Mouse (Mus musculus) midbrain, embryonic 16.5 days (tissue): ENCODE data around the gene Cstad. TPM values are rescaled to one million over a fixed set of nuclear protein-coding genes. Genes with fewer than 3 reads are reported as not detected.

Experiments
- ATAC-seq: fragments of 200-750 bp; cut with Nextera tagmentation; 2 replicates; pipeline ENCODE4 v1.8.0; 2017; ENCODE audit warnings: moderate TSS enrichment
- H3K27ac ChIP-seq: fragments of 300-500 bp; sonication (generic); 2 replicates; pipeline ENCODE4 v1.5.1; 2014; ENCODE audit warnings: mild to moderate bottlenecking, low read length, mixed read lengths
- H3K27me3 ChIP-seq: fragments of 300-500 bp; sonication (generic); 2 replicates; pipeline ENCODE4 v1.6.1; 2014; ENCODE audit warnings: low read depth, low read length, mixed read lengths; ENCODE audit not compliant: control insufficient read depth, insufficient read depth
- H3K36me3 ChIP-seq: fragments of 300-500 bp; sonication (generic); 2 replicates; pipeline ENCODE4 v1.6.1; 2014; ENCODE audit warnings: mild to moderate bottlenecking, low read length, moderate library complexity, mixed read lengths; ENCODE audit not compliant: control insufficient read depth, insufficient read depth
- H3K4me1 ChIP-seq: fragments of 300-500 bp; sonication (generic); 2 replicates; pipeline ENCODE4 v1.6.1; 2014; ENCODE audit warnings: mild to moderate bottlenecking, low read length, mixed read lengths; ENCODE audit not compliant: control insufficient read depth, insufficient read depth
- H3K4me2 ChIP-seq: fragments of 300-500 bp; sonication (generic); 2 replicates; pipeline ENCODE4 v1.6.1; 2014; ENCODE audit warnings: mild to moderate bottlenecking, low read length, mixed read lengths
- H3K4me3 ChIP-seq: fragments of 300-500 bp; sonication (generic); 2 replicates; pipeline ENCODE4 v1.5.1; 2014; ENCODE audit warnings: low read depth, mild to moderate bottlenecking, low read length, moderate library complexity, mixed read lengths
- H3K9ac ChIP-seq: fragments of 300-500 bp; sonication (generic); 2 replicates; pipeline ENCODE4 v1.6.1; 2014; ENCODE audit warnings: low read depth, low read length, mixed read lengths
- H3K9me3 ChIP-seq: fragments of 300-500 bp; sonication (generic); replicated peaks from 2 replicates; pipeline ENCODE4 v1.6.1; 2014; ENCODE audit warnings: mild to moderate bottlenecking, low read length, mixed read lengths; ENCODE audit not compliant: control insufficient read depth, poor library complexity, severe bottlenecking
- WGBS: fragments of 180-500 bp; shearing (Covaris S2); extraction: QIAGEN DNeasy Blood & Tissue Kit; methylation state at CpG from one replicate; pipeline ENCODE4 v1.1.7; 2014; 5-methylcytosine and 5-hydroxymethylcytosine counted together
- polyA plus RNA-seq: library from polyadenylated mRNA; unstranded; fragments of >200 nt; fragmentation: Nextera tagmentation; extraction: Ambion mirVana; gene quantifications from 2 replicates; pipeline ENCODE4 v1.2.1, GENCODE M21; 2015

Gene Cstad
- polyA plus RNA-seq, 1 experiment from 2014 or later = 0.62 TPM

DNA sequence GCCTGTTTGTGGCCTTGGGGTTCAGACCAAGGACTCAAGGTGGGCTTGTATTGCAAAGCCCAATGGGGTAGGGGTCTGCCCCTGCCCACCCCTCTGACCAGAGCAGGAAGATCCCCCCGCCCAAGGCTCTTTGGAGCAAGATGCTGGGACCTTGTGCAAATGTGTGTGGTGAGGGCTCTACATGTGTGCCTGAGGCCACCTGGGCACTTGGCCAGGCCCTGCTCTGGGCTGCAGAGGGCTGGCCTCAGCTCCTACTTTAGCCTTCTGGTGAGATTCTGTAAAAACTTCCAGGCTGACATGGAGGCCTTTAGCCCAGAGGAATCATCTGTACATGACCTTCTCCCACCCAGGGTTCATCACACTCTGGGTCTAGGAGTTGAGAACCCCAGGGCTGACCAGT, 35.3 kb upstream of the Cstad start:
- H3K4me2 ChIP-seq = no peak overlapping the region
- H3K4me3 ChIP-seq = no peak overlapping the region
- H3K4me1 ChIP-seq = no peaks in the 10 kb centered on the region
- H3K9ac ChIP-seq = no peak overlapping the region
- no peaks in the 10 kb centered on the region for H3K9me3 ChIP-seq
- 88% methylated on average over 1 of the region's 1 CpGs for WGBS
- no peaks in the 10 kb centered on the region for H3K27me3 ChIP-seq
- H3K27ac ChIP-seq = no peak overlapping the region
- ATAC-seq = no peak
- H3K36me3 ChIP-seq = no peaks in the 10 kb centered on the region

DNA sequence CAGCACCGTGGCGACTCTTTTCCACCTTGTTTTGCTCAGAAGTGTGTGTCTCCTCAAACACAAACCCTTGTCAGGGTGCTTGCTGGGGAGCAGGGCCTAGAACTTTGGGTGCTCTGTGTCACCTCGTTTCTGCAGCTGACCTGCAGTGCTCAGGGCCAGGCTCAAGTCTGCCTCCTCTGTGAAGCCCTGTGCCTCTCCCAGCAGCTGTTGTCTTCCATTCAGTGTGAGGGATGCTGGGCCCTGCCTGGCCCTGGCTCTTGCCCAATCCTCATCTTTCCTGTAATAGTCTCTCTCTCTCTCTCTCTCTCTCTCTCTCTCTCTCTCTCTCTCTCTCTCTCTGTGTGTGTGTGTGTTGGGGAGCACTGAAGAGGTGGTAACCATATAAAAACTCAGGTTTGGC, 32.3 kb upstream of the Cstad start:
- Histone ChIP-seq H3K4me3 (no peak overlapping the region), H3K9me3 (no peaks in the 10 kb centered on the region), H3K36me3 (no peaks in the 10 kb centered on the region), H3K9ac (no peak overlapping the region), H3K27ac (no peak overlapping the region), H3K4me2 (no peak overlapping the region), H3K4me1 (peaks cover 8% of the 10 kb centered on the region), H3K27me3 (no peaks in the 10 kb centered on the region)
- 85% methylated on average over 3 of the region's 3 CpGs for WGBS
- no peak for ATAC-seq

DNA sequence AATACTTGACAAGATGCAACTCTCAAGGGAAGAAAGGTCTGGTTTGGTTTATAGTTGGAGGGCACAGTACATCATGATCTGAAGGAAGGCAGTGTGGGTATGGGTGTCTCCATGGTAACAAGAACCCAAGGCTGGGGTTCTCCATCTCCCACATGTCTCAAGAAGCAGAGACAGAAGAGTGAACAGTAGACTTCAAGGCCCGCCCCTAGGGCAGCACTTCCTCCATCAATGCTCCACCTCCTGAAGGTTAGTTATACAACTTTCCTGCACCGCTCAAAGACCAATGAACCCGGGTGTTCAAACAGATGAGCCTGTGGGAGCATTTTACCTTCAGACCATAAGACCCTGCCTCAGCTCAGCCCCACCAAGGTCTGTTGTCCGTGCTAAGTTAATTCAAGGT, 23.2 kb upstream of the Cstad start:
- no peak overlapping the region for H3K27ac ChIP-seq
- H3K4me3 ChIP-seq = no peak overlapping the region
- ATAC-seq = no peak
- H3K4me2 ChIP-seq = no peak overlapping the region
- 90% methylated on average over 4 of the region's 4 CpGs for WGBS
- H3K27me3 ChIP-seq = no peaks in the 10 kb centered on the region
- no peak overlapping the region for H3K9ac ChIP-seq
- peaks cover 8% of the 10 kb centered on the region for H3K4me1 ChIP-seq
- H3K9me3 ChIP-seq = no peaks in the 10 kb centered on the region
- H3K36me3 ChIP-seq = no peaks in the 10 kb centered on the region

DNA sequence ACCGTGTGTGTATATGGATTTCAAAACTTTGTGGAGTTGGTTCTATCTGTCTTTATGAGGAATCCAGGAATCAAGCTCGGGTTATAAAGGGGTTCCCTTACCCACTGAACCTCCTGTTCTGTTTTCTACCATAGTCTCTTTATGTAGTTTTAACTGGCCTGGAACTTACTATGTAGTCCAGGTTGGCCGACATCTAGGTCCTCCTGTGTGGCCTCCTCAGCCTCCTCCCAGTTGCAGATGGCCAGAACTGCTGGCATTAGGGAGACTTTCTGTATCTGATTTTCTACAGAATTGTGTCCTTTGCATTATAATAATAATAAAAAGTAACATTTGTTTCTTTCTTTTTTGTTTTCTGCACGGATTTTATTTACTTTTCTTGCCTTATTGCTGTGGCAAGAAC, 21.3 kb upstream of the Cstad start:
- no peaks in the 10 kb centered on the region for H3K36me3 ChIP-seq
- H3K27ac ChIP-seq = no peak overlapping the region
- no peaks in the 10 kb centered on the region for H3K27me3 ChIP-seq
- H3K9me3 ChIP-seq = no peaks in the 10 kb centered on the region
- no peak overlapping the region for H3K9ac ChIP-seq
- no peak overlapping the region for H3K4me3 ChIP-seq
- H3K4me2 ChIP-seq = no peak overlapping the region
- H3K4me1 ChIP-seq = no peaks in the 10 kb centered on the region
- WGBS = 86% methylated on average over 4 of the region's 4 CpGs
- ATAC-seq = no peak

DNA sequence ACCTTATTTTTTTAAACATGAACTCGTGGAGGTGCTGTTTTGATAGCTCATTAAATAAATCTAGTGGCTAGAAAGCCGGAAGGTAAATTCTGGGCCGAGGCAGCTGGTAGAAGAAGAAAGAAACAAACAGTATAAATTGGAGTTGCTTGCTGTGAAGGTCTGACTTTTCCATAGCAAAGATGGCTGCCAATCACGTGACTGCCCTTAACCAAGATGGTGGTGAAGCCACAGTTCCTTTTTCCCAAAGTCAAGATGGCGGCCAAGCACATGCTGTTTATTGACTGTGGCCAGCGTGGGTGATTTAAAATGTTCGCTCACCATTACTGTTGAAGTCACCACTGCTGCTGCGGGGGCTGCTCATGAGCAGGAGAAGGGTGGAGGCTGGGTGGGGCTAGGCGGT, 17.8 kb upstream of the Cstad start:
- no peaks in the 10 kb centered on the region for H3K4me1 ChIP-seq
- no peak overlapping the region for H3K4me3 ChIP-seq
- no peaks in the 10 kb centered on the region for H3K27me3 ChIP-seq
- 93% methylated on average over 9 of the region's 9 CpGs for WGBS
- H3K36me3 ChIP-seq = no peaks in the 10 kb centered on the region
- H3K27ac ChIP-seq = no peak overlapping the region
- no peak overlapping the region for H3K9ac ChIP-seq
- no peak for ATAC-seq
- peaks cover 7% of the 10 kb centered on the region; the same call in 1 of the 2 replicates for H3K9me3 ChIP-seq
- H3K4me2 ChIP-seq = no peak overlapping the region

DNA sequence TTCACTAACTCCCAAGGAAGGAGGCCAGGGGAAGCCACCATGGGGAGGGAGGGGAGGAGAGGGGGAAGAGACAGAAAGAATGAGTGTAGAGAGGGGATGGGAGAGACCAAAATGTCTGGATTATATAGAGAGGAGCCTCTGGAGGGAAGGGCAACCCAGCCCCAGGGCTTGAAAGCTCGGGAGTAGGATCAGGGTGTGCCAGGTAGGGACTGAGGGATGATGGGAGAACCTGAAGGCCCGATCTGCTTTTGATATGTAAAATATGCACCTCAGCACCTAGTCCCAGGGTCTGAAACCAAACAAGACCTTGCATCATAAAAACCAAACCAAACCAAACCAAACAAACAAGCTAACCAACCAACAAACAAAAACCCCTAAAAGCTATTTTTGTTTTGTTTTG, 16.8 kb upstream of the Cstad start:
- Histone ChIP-seq H3K4me3 (no peak overlapping the region), H3K4me1 (no peaks in the 10 kb centered on the region), H3K9ac (no peak overlapping the region), H3K4me2 (no peak overlapping the region), H3K27me3 (no peaks in the 10 kb centered on the region), H3K9me3 (peaks cover 8% of the 10 kb centered on the region; the same call in 1 of the 2 replicates), H3K27ac (no peak overlapping the region), H3K36me3 (no peaks in the 10 kb centered on the region)
- ATAC-seq = no peak
- 54% methylated on average over 2 of the region's 2 CpGs for WGBS

DNA sequence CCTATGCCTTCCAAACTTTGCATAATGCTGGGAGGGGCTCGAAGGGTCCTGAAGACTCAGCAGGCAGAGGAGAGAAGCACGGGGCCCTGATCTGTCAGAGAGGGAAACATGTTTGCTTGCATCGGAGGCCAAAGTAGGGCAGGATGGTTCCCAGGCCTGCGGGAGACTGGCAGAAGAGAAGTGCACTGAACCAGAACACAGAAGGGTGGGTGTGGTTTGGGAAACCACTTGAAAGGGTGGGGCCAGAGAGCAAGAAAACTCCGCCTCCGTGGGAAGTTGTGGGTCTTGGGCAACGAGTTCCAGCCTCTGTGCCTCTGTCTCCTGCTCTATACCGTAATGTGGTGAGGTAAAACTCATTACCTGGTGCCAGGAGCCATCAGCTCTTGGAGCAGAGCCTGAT, 7.7 kb upstream of the Cstad start:
- WGBS = 29% methylated on average over 8 of the region's 8 CpGs
- H3K4me3 ChIP-seq = no peak overlapping the region
- H3K9ac ChIP-seq = no peak overlapping the region

DNA sequence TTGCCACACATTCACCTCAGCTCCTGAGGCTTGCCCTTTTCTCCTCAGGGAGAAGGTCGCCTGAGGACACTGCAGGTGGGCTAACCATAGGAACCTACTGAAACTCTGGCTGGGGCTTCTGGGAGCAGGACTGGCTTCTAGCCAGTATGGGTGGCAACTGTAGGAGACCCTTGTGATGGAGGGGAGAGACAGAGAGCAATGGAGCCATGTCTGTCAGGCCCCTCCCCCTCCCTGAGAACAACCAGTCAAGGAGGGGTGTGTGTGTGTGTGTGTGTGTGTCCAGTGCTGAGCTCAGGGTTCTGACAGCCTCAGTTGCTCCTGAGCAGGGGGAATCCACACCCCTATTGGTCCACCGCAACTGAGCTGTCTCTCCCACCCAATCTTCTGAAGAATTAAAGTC, 7.2 kb upstream of the Cstad start:
- Histone ChIP-seq H3K27ac (no peak overlapping the region), H3K9ac (no peak overlapping the region), H3K36me3 (no peaks in the 10 kb centered on the region), H3K27me3 (no peaks in the 10 kb centered on the region), H3K4me2 (no peak overlapping the region), H3K4me3 (no peak overlapping the region), H3K9me3 (no peaks in the 10 kb centered on the region), H3K4me1 (peaks cover 4% of the 10 kb centered on the region)
- ATAC-seq = no peak
- WGBS = 65% methylated on average over 2 of the region's 2 CpGs

More for the DNA sequence above, 7.7 kb upstream of the Cstad start:
- peaks cover 4% of the 10 kb centered on the region for H3K4me1 ChIP-seq
- no peak overlapping the region for H3K27ac ChIP-seq
- no peak for ATAC-seq
- H3K36me3 ChIP-seq = no peaks in the 10 kb centered on the region
- H3K9me3 ChIP-seq = no peaks in the 10 kb centered on the region
- no peak overlapping the region for H3K4me2 ChIP-seq
- no peaks in the 10 kb centered on the region for H3K27me3 ChIP-seq

DNA sequence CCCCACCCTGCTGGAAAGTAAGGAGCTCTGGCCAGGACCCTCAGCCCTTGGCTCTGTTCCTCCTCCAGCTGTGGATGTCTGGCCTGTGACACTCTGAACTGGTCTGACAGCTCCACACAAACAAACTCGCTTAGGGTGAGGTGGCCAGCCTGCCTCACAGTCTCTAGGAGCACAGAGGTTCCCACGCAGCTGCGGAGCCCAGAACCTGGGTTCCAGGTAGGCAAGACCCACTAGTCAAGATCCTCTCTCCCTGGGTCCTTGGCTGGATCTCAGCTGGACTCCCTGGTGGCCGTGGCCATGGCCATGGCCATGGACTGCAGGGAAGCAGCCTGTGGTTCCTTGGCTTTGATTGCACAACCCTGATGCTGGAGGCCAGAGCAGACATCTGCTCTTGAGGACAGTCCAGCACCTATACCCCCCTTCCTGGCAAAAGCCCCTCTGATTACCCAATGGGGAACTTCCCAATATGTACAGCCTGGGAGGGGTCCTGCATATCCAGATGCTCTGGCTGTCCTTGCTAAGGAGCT, 5.8 kb upstream of the Cstad start:
- Histone ChIP-seq H3K4me1 (peaks cover 14% of the 10 kb centered on the region), H3K27ac (no peak overlapping the region), H3K36me3 (no peaks in the 10 kb centered on the region), H3K9me3 (no peaks in the 10 kb centered on the region), H3K4me3 (no peak overlapping the region), H3K9ac (no peak overlapping the region), H3K27me3 (no peaks in the 10 kb centered on the region), H3K4me2 (no peak overlapping the region)
- WGBS = 90% methylated on average over 4 of the region's 4 CpGs
- no peak for ATAC-seq
